Mouse (Mus musculus) cortical plate, adult 2 months (tissue): ENCODE results near the gene Ankrd23.

ENCODE experiments used
- CTCF ChIP-seq: fragments of 200-500 bp; IDR thresholded peaks from 2 replicates; pipeline ENCODE4 v1.5.1; 2011; ENCODE audit warnings: mild to moderate bottlenecking, control low read depth, low read length; ENCODE audit not compliant: insufficient read depth; ENCODE audit errors: extremely low read depth
- POLR2A ChIP-seq: fragments of 200-500 bp; IDR thresholded peaks from 2 replicates; pipeline ENCODE4 v1.6.1; 2011; ENCODE audit warnings: mild to moderate bottlenecking, low read length, control low read depth; ENCODE audit not compliant: insufficient read depth; ENCODE audit errors: extremely low read depth

DNA sequence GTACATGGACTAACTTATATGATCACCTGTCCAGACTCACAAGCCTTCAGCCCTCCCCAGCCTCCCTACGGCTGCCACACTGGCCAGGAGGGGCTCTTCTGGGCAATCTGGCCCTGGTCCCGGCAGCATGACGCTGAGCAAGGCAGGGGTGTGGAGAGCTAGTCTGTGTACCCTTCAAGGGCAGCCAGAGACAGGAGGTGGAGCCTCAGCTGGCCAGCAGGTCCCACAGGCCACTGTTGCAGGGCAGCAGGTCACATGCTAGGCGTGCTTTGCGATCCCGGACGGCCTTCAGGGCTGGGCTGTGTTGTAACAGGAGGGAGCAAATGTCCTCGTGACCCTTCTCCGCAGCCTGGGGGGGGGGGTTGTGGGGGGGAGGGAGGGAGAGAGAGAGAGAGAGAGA lies 2.5 kb upstream of the Ankrd23 start, which contains the start of gene Gm42417:
- TF ChIP-seq CTCF: no peak
- TF ChIP-seq POLR2A: no peak
